Mouse (Mus musculus): ENCODE data around the gene Stat4. TPM values are rescaled to one million over a fixed set of nuclear protein-coding genes. Genes with fewer than 3 reads are reported as not detected.

The Stat4 gene
- total RNA-seq, 1 experiment from 2014 or later: 117 TPM

DNA sequence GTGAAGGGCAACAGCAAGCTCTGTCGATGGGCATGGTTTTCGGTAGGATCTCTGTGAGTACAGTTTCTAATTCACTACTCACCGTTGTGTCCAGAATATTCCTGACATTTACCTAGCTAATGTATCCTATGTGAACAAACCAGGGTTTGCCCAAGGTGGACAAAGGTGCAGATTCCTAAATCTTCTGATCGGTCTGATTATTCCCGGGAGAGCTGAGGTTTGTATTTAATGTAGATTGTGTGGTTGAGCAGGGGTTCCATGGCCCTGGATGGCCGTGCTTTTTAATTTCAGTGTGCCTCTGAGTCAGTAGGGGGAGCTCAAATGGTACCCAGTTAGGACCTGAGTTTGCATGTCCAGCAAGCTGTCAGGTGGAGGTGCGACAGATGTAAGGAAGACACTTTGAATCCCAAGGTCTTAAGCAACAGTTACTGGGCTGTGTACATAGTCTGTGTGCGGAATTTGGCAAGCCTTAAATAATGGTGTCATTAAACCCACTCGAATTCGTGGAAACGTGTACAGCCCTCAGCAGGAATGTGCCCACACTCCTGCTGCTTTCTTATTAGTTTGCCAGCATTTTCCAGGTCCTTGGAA is 144.9 kb downstream of the Stat4 start:
- ATAC-seq (ENCODE audit: extremely low read depth, insufficient number of reproducible peaks, low FRiP score, poor library complexity, severe bottlenecking): no peak

DNA sequence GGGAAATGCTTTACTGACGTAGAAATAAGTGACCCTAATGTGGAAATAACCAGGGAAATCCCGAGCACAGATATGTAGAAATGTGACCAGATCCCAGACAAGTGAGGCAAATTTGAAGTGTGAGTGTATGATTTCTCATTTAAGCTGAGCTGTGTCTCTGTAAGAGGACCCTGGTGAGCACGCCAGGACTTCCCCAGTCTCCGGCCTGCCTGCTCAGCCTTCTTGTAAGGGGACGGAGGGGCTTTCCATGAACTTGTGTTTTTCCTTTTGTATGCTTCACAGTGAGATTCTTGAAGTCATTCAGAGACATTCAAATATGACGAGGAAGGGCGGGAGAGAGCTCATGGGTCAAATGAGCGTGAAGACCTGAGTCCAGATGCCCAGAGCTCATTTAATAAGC is 146.3 kb downstream of the Stat4 start:
- no peak for ATAC-seq (ENCODE audit: extremely low read depth, insufficient number of reproducible peaks, low FRiP score, poor library complexity, severe bottlenecking)

DNA sequence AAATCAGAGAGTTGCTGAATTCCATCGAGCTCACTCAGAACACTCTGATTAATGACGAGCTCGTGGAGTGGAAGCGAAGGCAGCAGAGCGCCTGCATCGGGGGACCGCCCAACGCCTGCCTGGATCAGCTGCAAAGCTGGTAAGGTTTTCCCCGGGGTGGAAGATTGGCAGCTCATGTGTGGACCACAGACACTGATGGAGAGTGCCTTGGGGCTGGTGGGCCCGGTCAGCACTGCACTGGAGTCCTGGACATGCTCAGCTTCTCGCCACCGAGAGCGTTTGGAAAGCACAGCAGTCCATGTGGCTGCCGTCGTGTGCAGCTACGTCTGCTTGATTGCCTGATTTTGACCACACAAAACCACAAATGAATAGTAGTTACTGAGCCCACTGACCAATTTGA is 150.3 kb downstream of the Stat4 start:
- ATAC-seq (ENCODE audit: extremely low read depth, insufficient number of reproducible peaks, low FRiP score, poor library complexity, severe bottlenecking): no peak

DNA sequence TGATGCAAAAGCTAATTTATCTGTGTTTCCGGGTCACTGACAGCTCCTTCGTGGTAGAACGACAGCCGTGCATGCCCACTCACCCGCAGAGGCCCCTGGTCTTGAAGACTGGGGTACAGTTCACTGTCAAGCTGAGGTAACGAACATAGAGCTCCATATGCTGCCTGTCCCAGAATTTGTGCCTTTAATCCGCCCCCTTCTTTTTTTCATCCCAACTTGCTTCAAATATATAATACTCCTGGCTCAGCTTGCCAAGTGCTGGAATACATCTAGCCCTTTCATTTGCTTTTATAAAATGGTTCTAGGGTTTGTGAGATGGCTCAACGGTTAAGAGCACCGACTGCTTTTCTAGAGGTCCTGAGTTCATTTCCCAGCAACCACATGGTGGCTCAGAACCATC is 153.6 kb downstream of the Stat4 start:
- no peak for ATAC-seq (ENCODE audit: extremely low read depth, insufficient number of reproducible peaks, low FRiP score, poor library complexity, severe bottlenecking)

DNA sequence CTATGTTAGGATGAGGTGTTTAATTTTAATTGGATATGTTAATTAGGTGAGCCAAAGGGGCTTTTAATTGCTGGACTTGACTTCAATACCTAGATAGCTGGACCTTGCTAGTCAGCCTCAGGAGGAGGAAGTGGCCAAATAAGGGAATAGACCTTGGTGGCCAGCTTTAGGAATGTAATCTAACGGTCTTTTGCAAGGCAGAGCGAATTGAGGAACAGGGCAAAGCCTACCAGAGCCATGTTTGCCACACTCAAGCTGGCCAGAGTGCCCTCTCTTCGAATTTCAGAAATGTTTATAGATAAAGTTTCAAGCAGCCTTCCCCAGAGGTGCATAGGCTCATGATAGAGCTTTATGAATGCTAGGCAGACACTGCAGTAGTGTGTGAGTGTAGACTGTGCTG is 154.5 kb downstream of the Stat4 start:
- peak; percentile 34; the same call in 1 of the 2 replicates for ATAC-seq (ENCODE audit: extremely low read depth, insufficient number of reproducible peaks, low FRiP score, poor library complexity, severe bottlenecking)

DNA sequence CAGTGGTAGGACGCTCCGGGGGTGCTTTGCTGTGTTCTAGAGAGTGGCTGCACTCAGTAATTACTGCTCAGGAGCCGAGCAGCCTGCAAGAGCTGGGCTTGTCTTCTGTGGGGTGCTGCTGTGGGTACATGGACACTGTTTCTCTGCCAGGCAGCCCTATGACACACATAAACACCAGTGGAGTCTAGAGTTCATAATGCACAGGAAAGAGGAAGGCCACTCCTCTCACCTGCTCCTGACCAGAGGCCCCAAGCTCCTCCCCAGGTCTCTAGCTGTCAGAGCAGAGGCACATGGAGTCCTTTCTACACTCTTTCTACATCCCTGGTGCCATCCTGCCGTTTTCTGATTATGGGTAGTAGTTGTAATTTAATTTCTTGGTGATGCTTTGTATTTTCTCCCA is 155.2 kb downstream of the Stat4 start:
- no peak for ATAC-seq (ENCODE audit: extremely low read depth, insufficient number of reproducible peaks, low FRiP score, poor library complexity, severe bottlenecking)

DNA sequence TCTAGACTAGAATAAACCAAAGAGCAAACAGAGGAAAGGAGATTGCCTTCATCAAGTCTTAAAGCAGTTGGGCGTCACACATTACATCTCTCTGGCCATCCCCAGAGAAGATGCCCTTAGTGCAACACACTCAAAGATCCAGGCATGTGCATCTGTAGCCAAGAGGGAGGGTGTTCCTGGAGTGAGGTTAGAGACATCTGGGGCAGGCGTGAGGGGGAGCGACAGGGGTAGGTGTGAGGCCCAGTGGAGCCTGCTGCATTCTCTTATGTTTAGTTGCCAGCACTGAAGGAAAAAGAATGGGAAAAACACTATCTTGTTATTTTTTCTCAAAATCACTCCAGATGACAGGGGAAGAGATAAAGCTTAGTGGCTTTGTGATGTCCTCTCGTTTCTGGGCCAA is 156.2 kb downstream of the Stat4 start:
- no peak for ATAC-seq (ENCODE audit: extremely low read depth, insufficient number of reproducible peaks, low FRiP score, poor library complexity, severe bottlenecking)

DNA sequence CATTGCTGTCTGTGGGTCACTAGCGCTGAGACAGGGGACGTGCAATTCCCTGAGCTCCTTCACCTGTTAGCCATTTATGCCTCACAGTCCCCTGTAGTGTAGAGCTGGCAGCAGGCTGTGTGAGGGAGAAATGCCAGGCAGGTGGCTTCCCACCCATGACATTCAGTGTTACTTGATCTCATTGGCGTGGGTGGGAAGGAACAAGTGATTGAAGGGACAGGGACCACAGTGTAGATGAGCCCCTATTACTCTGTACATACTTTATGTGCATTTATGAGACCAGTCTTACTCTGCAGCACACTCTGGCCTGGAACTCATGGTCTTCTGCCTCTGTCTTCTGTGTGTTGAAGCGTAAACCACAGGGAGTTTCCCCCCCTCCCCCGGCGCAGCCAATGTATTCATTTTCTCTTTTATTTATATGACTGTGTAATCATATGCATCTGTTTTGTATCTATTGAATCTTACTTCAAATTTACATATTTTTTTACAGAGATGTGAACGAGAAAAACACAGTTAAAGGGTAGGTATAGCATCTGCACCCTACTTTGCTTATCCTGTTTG is 156.7 kb downstream of the Stat4 start:
- peak; percentile 40; the same call in 1 of the 2 replicates for ATAC-seq (ENCODE audit: extremely low read depth, insufficient number of reproducible peaks, low FRiP score, poor library complexity, severe bottlenecking)

DNA sequence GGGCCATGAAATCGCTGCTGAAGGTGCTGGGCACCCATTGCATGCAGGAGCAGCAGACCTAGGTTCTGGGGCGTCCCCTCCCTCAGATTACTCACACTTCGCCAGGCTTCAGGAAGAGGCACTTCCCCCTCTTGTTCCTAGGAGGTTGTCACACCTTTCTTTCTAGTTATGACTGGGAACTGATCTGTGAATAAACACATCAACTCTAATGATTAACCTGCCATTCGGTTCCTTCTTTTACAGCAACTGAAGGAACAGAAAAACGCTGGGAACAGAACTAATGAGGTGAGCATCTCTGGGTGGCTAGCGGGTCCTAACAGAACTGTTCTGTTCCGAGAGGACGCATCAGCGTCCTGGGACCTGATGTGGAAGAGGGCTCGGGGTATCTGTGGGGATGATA is 158.0 kb downstream of the Stat4 start:
- no peak for ATAC-seq (ENCODE audit: extremely low read depth, insufficient number of reproducible peaks, low FRiP score, poor library complexity, severe bottlenecking)

DNA sequence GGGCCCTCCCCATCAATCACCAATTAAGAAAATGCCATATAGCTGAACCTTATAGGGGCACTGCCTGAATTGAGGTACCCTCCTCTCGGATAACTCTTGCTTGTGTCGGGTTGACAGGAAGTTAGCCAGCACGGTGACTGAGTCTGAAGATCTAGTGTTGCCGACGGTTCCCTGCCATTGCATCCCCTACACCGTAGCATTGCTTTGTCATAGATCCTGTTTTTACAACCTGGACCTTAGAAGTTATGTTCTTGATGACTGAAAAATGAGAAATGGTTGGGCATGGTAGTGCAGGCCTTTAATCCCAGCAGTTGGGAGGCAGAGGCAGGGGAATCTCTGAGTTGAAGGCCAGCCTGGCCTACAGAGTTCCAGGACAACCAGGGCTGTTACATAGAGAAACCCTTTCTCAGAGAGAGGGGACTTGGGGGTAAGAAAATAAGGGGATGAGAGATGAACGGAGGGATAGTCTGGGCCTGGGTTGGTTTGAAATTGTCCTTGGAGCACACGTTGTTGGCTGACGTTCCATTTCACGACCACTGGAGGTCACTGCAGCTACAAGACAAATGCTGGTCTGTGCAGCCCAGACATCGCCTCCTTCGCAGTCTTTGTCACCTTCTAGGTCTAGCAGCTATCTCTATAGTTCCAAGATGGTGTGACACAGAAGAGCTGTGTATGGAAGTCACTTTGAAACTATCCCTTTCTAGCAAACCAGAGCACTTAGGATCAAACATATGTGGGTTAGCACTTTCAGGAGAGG is 159.4 kb downstream of the Stat4 start:
- peak; percentile 39 for ATAC-seq (ENCODE audit: extremely low read depth, insufficient number of reproducible peaks, low FRiP score, poor library complexity, severe bottlenecking)

DNA sequence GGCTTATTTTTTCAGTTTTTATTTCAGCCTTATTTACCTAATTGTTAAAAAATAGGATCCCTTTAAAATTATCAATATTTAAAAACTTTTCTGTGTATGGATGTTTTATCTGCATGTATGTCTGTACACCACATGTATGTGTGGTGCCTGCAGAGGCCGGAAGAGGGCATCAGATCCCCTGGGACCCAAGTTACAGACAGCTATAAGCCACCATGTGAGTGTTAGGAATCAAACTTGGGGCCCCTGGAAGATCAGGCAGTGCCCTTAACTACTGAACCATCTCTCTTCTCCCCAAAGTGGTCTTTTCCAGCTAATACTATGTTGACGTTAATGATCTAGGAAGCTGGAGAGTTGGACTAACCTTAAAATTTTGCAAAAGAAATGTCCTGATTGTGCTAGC is 160.5 kb downstream of the Stat4 start:
- ATAC-seq (ENCODE audit: extremely low read depth, insufficient number of reproducible peaks, low FRiP score, poor library complexity, severe bottlenecking): no peak

DNA sequence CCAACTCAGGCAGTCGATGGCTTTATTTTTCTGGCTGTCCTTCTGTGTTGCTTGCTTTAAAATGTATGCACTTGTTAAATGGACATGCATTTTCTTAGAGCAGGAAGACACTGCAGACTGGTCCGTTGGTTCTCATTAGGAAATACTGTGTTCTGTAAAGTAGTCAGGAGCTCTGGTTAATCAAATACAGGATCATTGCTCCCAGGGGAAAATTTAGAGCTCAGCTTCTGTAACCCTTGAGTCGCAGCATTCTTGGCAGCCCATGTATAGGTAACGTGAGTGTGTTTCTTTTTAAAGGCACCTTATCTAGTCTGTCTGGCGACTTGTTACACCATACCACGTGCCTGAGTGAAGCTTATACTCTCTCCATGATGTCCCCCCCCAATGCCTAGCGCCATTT is 161.2 kb downstream of the Stat4 start:
- ATAC-seq (ENCODE audit: extremely low read depth, insufficient number of reproducible peaks, low FRiP score, poor library complexity, severe bottlenecking): no peak

DNA sequence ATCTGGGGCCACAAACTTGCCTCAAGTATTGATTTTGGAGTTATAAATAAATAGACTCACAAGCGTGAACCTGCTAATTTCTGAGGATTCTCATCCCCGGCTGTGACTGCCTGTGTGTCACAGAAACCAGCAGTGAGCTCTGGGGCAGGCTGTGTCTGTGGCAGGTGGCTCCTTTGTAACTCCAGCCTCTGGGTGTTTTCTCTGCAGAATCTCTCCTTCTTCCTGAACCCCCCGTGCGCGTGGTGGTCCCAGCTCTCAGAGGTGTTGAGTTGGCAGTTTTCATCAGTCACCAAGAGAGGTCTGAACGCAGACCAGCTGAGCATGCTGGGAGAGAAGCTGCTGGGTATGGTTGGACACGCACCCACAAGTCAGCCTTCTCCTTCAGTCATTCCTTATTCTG is 161.7 kb downstream of the Stat4 start:
- ATAC-seq (ENCODE audit: extremely low read depth, insufficient number of reproducible peaks, low FRiP score, poor library complexity, severe bottlenecking): no peak

DNA sequence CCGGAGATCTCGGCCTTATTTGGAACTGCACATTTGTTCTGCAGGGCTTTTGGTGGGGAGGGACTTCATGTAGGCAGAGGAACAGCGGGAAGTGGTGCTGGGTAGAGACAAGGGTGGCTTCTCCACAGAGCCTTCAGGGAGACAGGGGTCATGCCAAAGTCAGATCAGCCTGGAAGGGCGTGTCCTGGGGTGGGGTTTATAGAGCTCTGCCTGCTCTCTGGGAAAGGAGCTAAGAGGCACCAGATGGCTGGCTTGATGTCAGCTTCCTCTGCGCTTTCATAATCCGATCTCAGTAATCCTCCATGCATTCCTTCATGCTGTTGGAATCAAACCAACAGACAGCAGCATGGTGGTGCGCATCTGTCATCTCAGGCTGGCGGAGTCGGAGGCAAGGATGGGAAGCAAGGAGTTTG is 163.0 kb downstream of the Stat4 start:
- no peak for ATAC-seq (ENCODE audit: extremely low read depth, insufficient number of reproducible peaks, low FRiP score, poor library complexity, severe bottlenecking)

DNA sequence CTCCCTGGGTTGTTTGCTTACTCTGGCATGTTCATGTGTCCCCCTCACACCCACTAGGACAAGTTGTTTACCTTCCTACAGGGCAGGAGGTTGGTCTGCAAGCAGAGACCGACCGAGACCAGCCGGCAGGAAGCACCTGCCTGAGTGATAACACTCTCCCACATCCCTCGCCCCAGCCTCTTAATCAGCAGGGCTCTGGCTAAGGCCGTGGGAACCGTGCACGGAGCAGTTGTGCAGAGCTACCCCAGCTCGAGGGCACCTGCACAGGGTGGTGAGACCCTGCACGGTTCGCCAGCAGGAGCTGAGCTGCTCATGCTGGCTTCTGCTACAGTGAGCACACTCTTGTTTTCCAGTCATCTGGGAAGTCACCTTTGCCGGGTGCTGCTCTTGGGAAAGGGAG is 163.7 kb downstream of the Stat4 start:
- ATAC-seq (ENCODE audit: extremely low read depth, insufficient number of reproducible peaks, low FRiP score, poor library complexity, severe bottlenecking): no peak

DNA sequence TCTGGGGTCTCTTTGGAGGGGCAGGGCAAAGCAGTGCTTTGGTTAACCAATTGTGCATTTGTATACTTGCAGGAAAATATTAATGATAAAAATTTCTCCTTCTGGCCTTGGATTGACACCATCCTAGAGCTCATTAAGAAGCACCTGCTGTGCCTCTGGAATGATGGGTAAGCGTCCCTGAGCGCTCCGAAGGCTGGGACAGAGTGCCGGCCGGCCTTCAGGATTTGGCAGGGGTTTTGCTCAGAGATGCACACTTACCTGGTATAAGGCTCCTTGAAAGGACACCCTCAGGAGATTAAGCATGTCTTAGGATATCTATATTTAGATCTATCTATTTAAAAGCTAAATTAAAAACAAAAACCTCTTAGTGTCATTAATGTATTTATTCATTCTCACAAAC is 164.2 kb downstream of the Stat4 start:
- ATAC-seq (ENCODE audit: extremely low read depth, insufficient number of reproducible peaks, low FRiP score, poor library complexity, severe bottlenecking): no peak

DNA sequence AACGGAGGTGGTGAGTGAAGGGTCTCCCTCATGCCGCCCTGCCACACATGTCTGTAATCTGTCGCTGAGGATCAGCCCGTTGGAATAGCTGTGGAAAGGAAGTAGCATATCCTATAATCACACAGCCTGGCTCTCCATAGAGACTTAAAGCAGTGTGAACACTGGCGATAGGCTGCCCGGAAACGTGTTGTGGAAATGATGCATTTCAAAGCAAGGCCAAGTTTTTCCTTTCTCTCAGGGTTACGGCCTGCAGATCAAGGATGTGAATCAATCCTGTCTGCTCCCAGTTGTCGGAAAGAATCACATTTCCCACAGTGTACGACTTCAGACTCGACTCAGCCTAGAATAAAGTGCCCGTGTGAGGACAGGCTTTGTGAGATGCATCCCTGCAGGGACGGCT is 165.4 kb downstream of the Stat4 start:
- ATAC-seq (ENCODE audit: extremely low read depth, insufficient number of reproducible peaks, low FRiP score, poor library complexity, severe bottlenecking): no peak

DNA sequence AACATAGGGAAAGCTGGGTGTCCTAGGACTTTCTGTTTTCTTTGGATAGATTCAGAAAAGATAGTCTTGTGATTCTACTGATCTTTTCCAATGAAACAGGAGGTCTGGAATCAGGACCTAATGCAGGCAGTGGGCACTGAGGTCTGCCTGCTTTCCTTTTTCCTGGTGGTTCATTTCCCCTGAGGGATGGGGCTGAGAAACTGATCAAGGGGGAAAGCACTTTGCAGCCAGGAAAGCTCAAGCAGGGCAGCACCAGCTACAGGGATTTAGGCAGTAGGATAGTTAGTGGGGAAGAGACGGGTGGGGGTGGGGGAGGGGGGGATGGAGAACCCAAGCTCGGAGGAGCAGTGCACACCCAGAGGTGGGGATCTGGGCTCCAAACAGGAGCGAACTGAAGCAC is 166.0 kb downstream of the Stat4 start:
- no peak for ATAC-seq (ENCODE audit: extremely low read depth, insufficient number of reproducible peaks, low FRiP score, poor library complexity, severe bottlenecking)

DNA sequence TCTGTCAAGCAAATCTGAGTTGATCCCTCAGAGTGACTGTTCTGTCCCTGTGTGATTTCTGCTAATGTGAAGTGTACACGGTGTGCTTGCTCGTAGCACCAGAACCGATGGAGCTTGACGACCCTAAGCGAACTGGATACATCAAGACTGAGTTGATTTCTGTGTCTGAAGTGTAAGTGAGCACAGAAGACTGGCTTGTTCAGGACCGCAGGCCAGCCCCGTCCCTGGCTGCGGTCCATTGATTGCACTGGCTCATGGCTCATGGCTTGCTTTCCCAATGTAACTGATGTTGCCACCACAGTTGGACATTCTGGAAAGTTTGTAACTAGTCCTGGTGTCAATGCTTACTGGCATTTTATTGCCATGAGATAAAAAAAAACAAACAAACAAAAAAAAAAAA is 167.9 kb downstream of the Stat4 start:
- ATAC-seq (ENCODE audit: extremely low read depth, insufficient number of reproducible peaks, low FRiP score, poor library complexity, severe bottlenecking): no peak

DNA sequence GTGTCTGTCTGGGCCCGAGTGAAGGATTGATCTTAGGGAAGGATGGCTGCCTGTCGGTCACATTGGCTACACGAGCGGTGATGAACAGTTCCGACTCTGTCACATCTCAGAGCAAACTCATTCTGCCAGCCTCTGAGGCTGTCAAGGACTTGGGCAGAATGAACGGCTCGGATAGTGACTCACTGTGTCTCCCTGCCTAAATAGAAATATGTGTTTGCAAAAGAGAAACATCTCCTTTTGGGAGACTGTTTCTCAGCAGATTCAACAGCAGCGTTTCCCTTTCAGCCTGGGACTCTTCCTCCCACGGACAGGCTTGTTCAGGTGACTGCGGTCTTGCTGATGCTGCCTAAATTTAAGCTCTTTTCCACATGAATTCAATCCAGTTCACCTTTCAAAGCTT is 169.4 kb downstream of the Stat4 start:
- ATAC-seq (ENCODE audit: extremely low read depth, insufficient number of reproducible peaks, low FRiP score, poor library complexity, severe bottlenecking): no peak

Measured in neutrophil, adult 5-6 weeks (primary cell).